Mouse (Mus musculus): ENCODE data around the gene Rpl23a. TPM values are rescaled to one million over a fixed set of nuclear protein-coding genes. Genes with fewer than 3 reads are reported as not detected.
A peak's percentile ranks its signal among the peaks of the same experiment; 100 is the strongest.

Rpl23a gene
- 1,000 to 10,000 TPM; 1,328 to 1,362 TPM for total RNA-seq (2021)
- long read RNA-seq, experiment 1, transcript Rpl23a-201 (5 exons, 560 nt): major isoform, 137 of 142 reads
- long read RNA-seq, experiment 1, partial matches to known transcripts: 0 of 142 reads
- long read RNA-seq, experiment 1, other reads (novel, unspliced or antisense): 2 of 142 reads
- long read RNA-seq, experiment 2, transcript Rpl23a-201 (5 exons, 560 nt): major isoform, 108 of 110 reads
- long read RNA-seq, experiment 2, partial matches to known transcripts: 0 of 110 reads
- long read RNA-seq, experiment 2, other reads (novel, unspliced or antisense): 1 of 110 reads

- peak; percentile 67 for DNase-seq
Measured at GRCm38 (mm10) chr11:78182961-78183844, at the start of gene Rpl23a. TSS of gene Rpl23a (minus strand) at chr11:78183584.

GRCm38 (mm10) chr11:78231518-78231917 lies 48.1 kb upstream of the Rpl23a start:
- DNase-seq: no peak

GRCm38 (mm10) chr11:78223586-78223985 lies 40.2 kb upstream of the Rpl23a start:
- DNase-seq: no peak

GRCm38 (mm10) chr11:78215709-78216317 lies 32.4 kb upstream of the Rpl23a start:
- no peak for DNase-seq

- DNase-seq: no peak
Measured at GRCm38 (mm10) chr11:78213086-78213817, 29.9 kb upstream of the Rpl23a start.

GRCm38 (mm10) chr11:78211513-78211912 lies 28.1 kb upstream of the Rpl23a start:
- no peak for DNase-seq

GRCm38 (mm10) chr11:78210615-78211014 lies 27.2 kb upstream of the Rpl23a start:
- DNase-seq: no peak

GRCm38 (mm10) chr11:78209886-78210285 lies 26.5 kb upstream of the Rpl23a start:
- DNase-seq: no peak

- DNase-seq: no peak
Measured at GRCm38 (mm10) chr11:78207190-78207589, 23.8 kb upstream of the Rpl23a start.

- no peak for DNase-seq
Measured at GRCm38 (mm10) chr11:78205361-78206206, 22.2 kb upstream of the Rpl23a start.

- no peak for DNase-seq
Measured at GRCm38 (mm10) chr11:78204287-78204686, 20.9 kb upstream of the Rpl23a start.

- no peak for DNase-seq
Measured at GRCm38 (mm10) chr11:78202372-78202771, 19.0 kb upstream of the Rpl23a start.

- no peak for DNase-seq
Measured at GRCm38 (mm10) chr11:78195101-78195863, 11.9 kb upstream of the Rpl23a start.

- peak; percentile 74 for DNase-seq
Measured at GRCm38 (mm10) chr11:78194411-78195100, 11.2 kb upstream of the Rpl23a start.

GRCm38 (mm10) chr11:78193113-78193512 lies 9.7 kb upstream of the Rpl23a start, which contains the start of gene Proca1:
TSS of gene Proca1 (plus strand) at chr11:78193392.
- no peak for DNase-seq

- DNase-seq: no peak
Measured at GRCm38 (mm10) chr11:78190041-78190440, 6.7 kb upstream of the Rpl23a start.

- peak; percentile 73 for DNase-seq
Measured at GRCm38 (mm10) chr11:78189234-78190040, 6.1 kb upstream of the Rpl23a start.

- DNase-seq: peak; percentile 79
Measured at GRCm38 (mm10) chr11:78188331-78189233, 5.2 kb upstream of the Rpl23a start, which contains the start of gene Rab34. TSS of gene Rab34 (plus strand) at chr11:78188430.
